Mouse (Mus musculus): ENCODE results near the gene Gm10260.

Gm10260 gene

GRCm38 (mm10) chr13:97760532-97760931, at the start of gene Gm10260:
Gm10260 (minus strand) TSS chr13:97760632.
- no peak for DNase-seq (ENCODE audit: low read depth, low spot score)

GRCm38 (mm10) chr13:97809828-97810227, 49.4 kb upstream of the Gm10260 start:
- no peak for DNase-seq (ENCODE audit: low read depth, low spot score)

GRCm38 (mm10) chr13:97805907-97806306, 45.5 kb upstream of the Gm10260 start:
- no peak for DNase-seq (ENCODE audit: low read depth, low spot score)

- no peak for DNase-seq (ENCODE audit: low read depth, low spot score)
Observed at GRCm38 (mm10) chr13:97802386-97802785, 42.0 kb upstream of the Gm10260 start.

GRCm38 (mm10) chr13:97797462-97797861, 37.0 kb upstream of the Gm10260 start:
- no peak for DNase-seq (ENCODE audit: low read depth, low spot score)

- no peak for DNase-seq (ENCODE audit: low read depth, low spot score)
Observed at GRCm38 (mm10) chr13:97794780-97795179, 34.3 kb upstream of the Gm10260 start.

- DNase-seq (ENCODE audit: low read depth, low spot score) = no peak
Observed at GRCm38 (mm10) chr13:97793932-97794331, 33.5 kb upstream of the Gm10260 start.

- no peak for DNase-seq (ENCODE audit: low read depth, low spot score)
Observed at GRCm38 (mm10) chr13:97791664-97792063, 31.2 kb upstream of the Gm10260 start.

- DNase-seq (ENCODE audit: low read depth, low spot score) = no peak
Observed at GRCm38 (mm10) chr13:97789782-97790450, 29.5 kb upstream of the Gm10260 start.

GRCm38 (mm10) chr13:97785167-97785835, 24.9 kb upstream of the Gm10260 start:
- DNase-seq (ENCODE audit: low read depth, low spot score) = no peak

GRCm38 (mm10) chr13:97783423-97784143, 23.2 kb upstream of the Gm10260 start:
- no peak for DNase-seq (ENCODE audit: low read depth, low spot score)

GRCm38 (mm10) chr13:97782063-97782462, 21.6 kb upstream of the Gm10260 start:
- DNase-seq (ENCODE audit: low read depth, low spot score) = no peak

- no peak for DNase-seq (ENCODE audit: low read depth, low spot score)
Observed at GRCm38 (mm10) chr13:97781637-97782036, 21.2 kb upstream of the Gm10260 start.

- no peak for DNase-seq (ENCODE audit: low read depth, low spot score)
Observed at GRCm38 (mm10) chr13:97780556-97780955, 20.1 kb upstream of the Gm10260 start.

GRCm38 (mm10) chr13:97779657-97780445, 19.4 kb upstream of the Gm10260 start:
- DNase-seq (ENCODE audit: low read depth, low spot score) = no peak

- no peak for DNase-seq (ENCODE audit: low read depth, low spot score)
Observed at GRCm38 (mm10) chr13:97778698-97779194, 18.3 kb upstream of the Gm10260 start.

GRCm38 (mm10) chr13:97777667-97778066, 17.2 kb upstream of the Gm10260 start:
- DNase-seq (ENCODE audit: low read depth, low spot score) = no peak

GRCm38 (mm10) chr13:97776702-97777101, 16.3 kb upstream of the Gm10260 start:
- no peak for DNase-seq (ENCODE audit: low read depth, low spot score)

GRCm38 (mm10) chr13:97775907-97776306, 15.5 kb upstream of the Gm10260 start:
- no peak for DNase-seq (ENCODE audit: low read depth, low spot score)

GRCm38 (mm10) chr13:97774740-97775425, 14.5 kb upstream of the Gm10260 start:
- no peak for DNase-seq (ENCODE audit: low read depth, low spot score)

- no peak for DNase-seq (ENCODE audit: low read depth, low spot score)
Observed at GRCm38 (mm10) chr13:97769205-97769604, 8.8 kb upstream of the Gm10260 start.

Measured in brain, embryonic 18.5 days (tissue).